In the genomic region with DNA sequence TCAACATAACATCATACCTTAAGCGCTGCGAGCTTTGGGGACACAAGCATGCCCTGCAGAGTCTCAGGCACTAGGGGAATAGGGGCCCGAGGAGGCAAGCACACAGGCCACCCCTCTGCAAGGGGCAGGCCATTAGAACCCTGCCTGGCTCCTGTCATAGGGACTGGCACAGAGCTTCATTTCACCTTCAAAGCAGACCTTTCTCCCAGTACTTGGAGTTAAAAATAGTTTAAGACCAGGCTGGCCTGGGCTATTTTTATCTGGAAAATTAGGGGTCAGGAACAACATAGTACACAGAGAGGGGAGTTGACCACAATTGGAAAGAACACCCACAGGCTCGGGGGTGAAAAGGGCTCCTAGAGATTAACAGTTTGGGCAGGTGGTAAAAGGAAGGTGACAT, we compare ENCODE assay signal across 15 mouse cellular contexts.
"Had no signal": no experiment of that assay in that cellular context is flagged by ENCODE, and none has a peak within 500 bp of the region (broad histone marks: within the 10 kb centered on the region; RNA-seq: fewer than 3 reads in every experiment).

No protein-coding gene starts in this region.

- H3K9me3 ChIP-seq: limb, embryonic 15.5 days; liver, embryonic 12.5 days; lung, embryonic 15.5 days; midbrain, embryonic 15.5 days; neural tube, embryonic 12.5 days; stomach, embryonic 15.5 days had no signal

- H3K27me3 ChIP-seq: limb, embryonic 15.5 days; liver, embryonic 12.5 days; lung, embryonic 15.5 days; megakaryocyte, embryonic 14.5 days; midbrain, embryonic 15.5 days; neural tube, embryonic 12.5 days; stomach, embryonic 15.5 days had no signal

- DNase-seq: kidney, postnatal 25 days; lung, postnatal 14 days; spleen, adult 18-20 months; thymus, adult 2 months; thymus, postnatal 25 days had no signal

- ATAC-seq: liver, embryonic 12.5 days; midbrain, embryonic 15.5 days had no signal

- H3K4me1 ChIP-seq: limb, embryonic 15.5 days; liver, embryonic 12.5 days; lung, embryonic 15.5 days; stomach, embryonic 15.5 days had no signal

- H3K9ac ChIP-seq: limb, embryonic 15.5 days; liver, embryonic 12.5 days; lung, embryonic 15.5 days; midbrain, embryonic 15.5 days; neural tube, embryonic 12.5 days; stomach, embryonic 15.5 days had no signal

- H3K4me2 ChIP-seq: limb, embryonic 15.5 days; liver, embryonic 12.5 days; lung, embryonic 15.5 days; midbrain, embryonic 11.5 days; midbrain, embryonic 15.5 days; neural tube, embryonic 12.5 days; stomach, embryonic 15.5 days had no signal

- H3K4me3 ChIP-seq: left cerebral cortex, adult 2 months; limb, embryonic 15.5 days; liver, embryonic 12.5 days; lung, embryonic 15.5 days; megakaryocyte, embryonic 14.5 days; midbrain, embryonic 15.5 days; neural tube, embryonic 12.5 days; stomach, embryonic 15.5 days had no signal

- H3K27ac ChIP-seq: left cerebral cortex, adult 2 months; limb, embryonic 15.5 days; liver, embryonic 12.5 days; lung, embryonic 15.5 days; macrophage; midbrain, embryonic 15.5 days; neural tube, embryonic 12.5 days; stomach, embryonic 15.5 days had no signal
